Mouse (Mus musculus): ENCODE measurements at regions not wholly inside any gene's neighbourhood (a gene's known extent, or its start where the extent isn't known, plus 50 kb on each side); places are given as distances from the start of the nearest gene placed in this dataset.

- Histone ChIP-seq H3K36me3 (no peaks in the 10 kb centered on the region), H3K27ac (replicated peaks) (no peak overlapping the region), H3K4me3 (no peak overlapping the region), H3K27me3 (ENCODE audit: low read depth, poor library complexity, severe bottlenecking) (no peaks in the 10 kb centered on the region), H3K9me3 (replicated peaks) (no peaks in the 10 kb centered on the region), H3K4me1 (no peaks in the 10 kb centered on the region)
- DNase-seq (ENCODE audit: low spot score): no peak
- 89% methylated on average over 3 of the region's 3 CpGs for WGBS
Measured at GRCm38 (mm10) chr9:91133256-91133920, 228.8 kb upstream of the Zic4 start.

DNA sequence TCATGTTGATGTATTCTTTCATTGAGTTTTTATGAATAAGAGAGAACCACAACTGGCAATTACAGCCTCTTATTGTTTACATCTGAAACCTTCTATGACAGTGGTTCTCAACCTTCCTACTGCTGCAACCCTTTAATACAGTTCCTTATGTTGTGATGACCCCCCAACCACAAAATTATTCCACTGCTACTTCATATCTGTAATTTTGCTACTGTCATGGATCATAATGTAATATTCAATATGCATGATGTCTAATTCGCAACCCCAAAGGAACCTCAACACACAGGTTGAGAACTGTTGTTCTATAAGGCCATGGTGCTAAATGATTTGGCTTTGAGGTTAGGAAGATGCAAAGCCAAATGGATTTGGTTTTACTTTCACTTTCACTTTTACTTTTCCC lies 227.9 kb upstream of the Zic4 start:
- H3K4me1 ChIP-seq: no peaks in the 10 kb centered on the region
- no peaks in the 10 kb centered on the region for H3K27me3 ChIP-seq (ENCODE audit: low read depth, poor library complexity, severe bottlenecking)
- no peaks in the 10 kb centered on the region for H3K36me3 ChIP-seq
- 96% methylated on average over 1 of the region's 1 CpGs for WGBS
- H3K4me3 ChIP-seq: no peak overlapping the region
- no peak for DNase-seq (ENCODE audit: low spot score)
- H3K27ac ChIP-seq (replicated peaks): no peak overlapping the region
- no peaks in the 10 kb centered on the region for H3K9me3 ChIP-seq (replicated peaks)

DNA sequence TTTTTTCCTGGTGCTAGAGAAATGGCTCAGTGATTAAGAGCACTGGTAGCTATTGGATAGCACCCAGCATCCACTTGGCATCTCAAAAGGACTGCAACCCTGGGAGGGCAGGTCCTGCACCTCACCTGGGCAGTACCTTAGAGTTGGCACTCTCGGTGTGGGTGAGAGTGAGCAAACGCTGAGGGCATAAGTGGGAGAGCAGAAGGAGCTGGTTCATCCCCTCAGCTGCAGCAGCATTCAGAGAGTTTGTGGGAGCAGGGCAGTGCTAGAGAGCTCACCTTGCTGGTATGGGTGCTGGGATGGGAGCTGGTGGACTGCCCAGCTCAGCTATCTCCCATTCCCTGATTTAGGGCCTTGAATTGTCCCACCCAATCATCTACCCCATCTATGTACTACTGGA lies 227.1 kb upstream of the Zic4 start:
- WGBS: 79% methylated on average over 2 of the region's 2 CpGs
- no peak overlapping the region for H3K4me3 ChIP-seq
- H3K27me3 ChIP-seq (ENCODE audit: low read depth, poor library complexity, severe bottlenecking): no peaks in the 10 kb centered on the region
- no peaks in the 10 kb centered on the region for H3K4me1 ChIP-seq
- H3K27ac ChIP-seq (replicated peaks): no peak overlapping the region
- H3K9me3 ChIP-seq (replicated peaks): no peaks in the 10 kb centered on the region
- no peak for DNase-seq (ENCODE audit: low spot score)
- H3K36me3 ChIP-seq: no peaks in the 10 kb centered on the region

DNA sequence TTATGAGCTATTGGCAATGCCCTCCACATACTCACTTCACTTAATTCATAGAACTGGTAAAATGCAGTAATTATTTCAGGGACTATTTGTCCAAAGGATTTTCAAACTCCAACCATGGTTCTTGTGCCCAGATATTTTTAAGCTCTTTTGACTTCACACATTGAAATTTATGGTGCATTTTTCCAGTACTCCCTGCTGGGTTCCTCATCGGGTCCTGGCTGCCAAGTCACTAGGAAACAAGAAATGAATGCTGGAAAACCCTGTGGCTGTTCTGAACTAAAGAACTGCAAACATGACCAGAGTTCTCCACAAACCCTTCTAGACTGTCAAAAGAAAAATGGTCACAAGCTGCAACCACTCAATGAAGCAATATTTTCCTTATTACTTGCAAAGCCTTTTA lies 221.6 kb upstream of the Zic4 start:
- no peaks in the 10 kb centered on the region for H3K27me3 ChIP-seq (ENCODE audit: low read depth, poor library complexity, severe bottlenecking)
- H3K4me1 ChIP-seq: no peaks in the 10 kb centered on the region
- H3K27ac ChIP-seq (replicated peaks): no peak overlapping the region
- DNase-seq (ENCODE audit: low spot score): no peak
- WGBS: 66% methylated on average over 1 of the region's 1 CpGs
- H3K36me3 ChIP-seq: no peaks in the 10 kb centered on the region
- H3K4me3 ChIP-seq: no peak overlapping the region
- no peaks in the 10 kb centered on the region for H3K9me3 ChIP-seq (replicated peaks)

- Histone ChIP-seq H3K9me3 (replicated peaks) (no peaks in the 10 kb centered on the region), H3K27me3 (ENCODE audit: low read depth, poor library complexity, severe bottlenecking) (no peaks in the 10 kb centered on the region), H3K4me3 (no peak overlapping the region), H3K27ac (replicated peaks) (no peak overlapping the region), H3K36me3 (no peaks in the 10 kb centered on the region), H3K4me1 (no peaks in the 10 kb centered on the region)
- no peak for DNase-seq (ENCODE audit: low spot score)
- WGBS: 91% methylated on average over 11 of the region's 11 CpGs
Measured at GRCm38 (mm10) chr9:91151893-91152292, 210.3 kb upstream of the Zic4 start.

- Histone ChIP-seq H3K27ac (replicated peaks) (no peak overlapping the region), H3K9me3 (replicated peaks) (no peaks in the 10 kb centered on the region), H3K36me3 (no peaks in the 10 kb centered on the region), H3K4me1 (no peaks in the 10 kb centered on the region), H3K27me3 (ENCODE audit: low read depth, poor library complexity, severe bottlenecking) (no peaks in the 10 kb centered on the region), H3K4me3 (no peak overlapping the region)
- DNase-seq (ENCODE audit: low spot score): no peak
- WGBS: 85% methylated on average over 2 of the region's 2 CpGs
Measured at GRCm38 (mm10) chr9:91159311-91159710, 202.9 kb upstream of the Zic4 start.

- Histone ChIP-seq H3K9me3 (replicated peaks) (no peaks in the 10 kb centered on the region), H3K27me3 (ENCODE audit: low read depth, poor library complexity, severe bottlenecking) (no peaks in the 10 kb centered on the region), H3K4me1 (no peaks in the 10 kb centered on the region), H3K27ac (replicated peaks) (no peak overlapping the region), H3K36me3 (no peaks in the 10 kb centered on the region), H3K4me3 (no peak overlapping the region)
- DNase-seq (ENCODE audit: low spot score): no peak
Measured at GRCm38 (mm10) chr9:91167871-91168270, 194.3 kb upstream of the Zic4 start.

GRCm38 (mm10) chr9:91193221-91193620 lies 169.0 kb upstream of the Zic4 start:
- Histone ChIP-seq H3K27ac (replicated peaks) (no peak overlapping the region), H3K9me3 (replicated peaks) (no peaks in the 10 kb centered on the region), H3K4me3 (no peak overlapping the region), H3K36me3 (no peaks in the 10 kb centered on the region), H3K4me1 (no peaks in the 10 kb centered on the region), H3K27me3 (ENCODE audit: low read depth, poor library complexity, severe bottlenecking) (no peaks in the 10 kb centered on the region)
- no peak for DNase-seq (ENCODE audit: low spot score)
- 89% methylated on average over 4 of the region's 4 CpGs for WGBS

GRCm38 (mm10) chr9:91193954-91194353 lies 168.3 kb upstream of the Zic4 start:
- WGBS: 87% methylated on average over 3 of the region's 3 CpGs
- H3K27ac ChIP-seq (replicated peaks): no peak overlapping the region
- H3K27me3 ChIP-seq (ENCODE audit: low read depth, poor library complexity, severe bottlenecking): no peaks in the 10 kb centered on the region
- no peak overlapping the region for H3K4me3 ChIP-seq
- DNase-seq (ENCODE audit: low spot score): no peak
- H3K4me1 ChIP-seq: no peaks in the 10 kb centered on the region
- no peaks in the 10 kb centered on the region for H3K36me3 ChIP-seq
- no peaks in the 10 kb centered on the region for H3K9me3 ChIP-seq (replicated peaks)

GRCm38 (mm10) chr9:91207281-91207680 lies 154.9 kb upstream of the Zic4 start:
- Histone ChIP-seq H3K4me3 (no peak overlapping the region), H3K36me3 (no peaks in the 10 kb centered on the region), H3K27me3 (ENCODE audit: low read depth, poor library complexity, severe bottlenecking) (no peaks in the 10 kb centered on the region), H3K4me1 (no peaks in the 10 kb centered on the region), H3K27ac (replicated peaks) (no peak overlapping the region), H3K9me3 (replicated peaks) (no peaks in the 10 kb centered on the region)
- no peak for DNase-seq (ENCODE audit: low spot score)
- WGBS: 74% methylated on average over 2 of the region's 2 CpGs

GRCm38 (mm10) chr9:91227673-91228440 lies 134.4 kb upstream of the Zic4 start:
- WGBS: 50% methylated on average over 10 of the region's 10 CpGs

GRCm38 (mm10) chr9:91228525-91228924 lies 133.7 kb upstream of the Zic4 start:
- peaks cover 13% of the 10 kb centered on the region for H3K4me1 ChIP-seq
- no peaks in the 10 kb centered on the region for H3K27me3 ChIP-seq (ENCODE audit: low read depth, poor library complexity, severe bottlenecking)
- H3K27ac ChIP-seq (replicated peaks): no peak overlapping the region
- no peak for DNase-seq (ENCODE audit: low spot score)
- H3K9me3 ChIP-seq (replicated peaks): no peaks in the 10 kb centered on the region
- 68% methylated on average over 5 of the region's 5 CpGs for whole genome bisulfite sequencing
- no peaks in the 10 kb centered on the region for H3K36me3 ChIP-seq
- H3K4me3 ChIP-seq: no peak overlapping the region

More at GRCm38 (mm10) chr9:91227673-91228440, 134.4 kb upstream of the Zic4 start:
- Histone ChIP-seq H3K9me3 (replicated peaks) (no peaks in the 10 kb centered on the region), H3K4me3 (peak overlapping the region; percentile 0; the same call in 1 of the 2 replicates), H3K4me1 (peaks cover 13% of the 10 kb centered on the region), H3K36me3 (no peaks in the 10 kb centered on the region), H3K27me3 (ENCODE audit: low read depth, poor library complexity, severe bottlenecking) (no peaks in the 10 kb centered on the region), H3K27ac (replicated peaks) (no peak overlapping the region)
- DNase-seq (ENCODE audit: low spot score): no peak

DNA sequence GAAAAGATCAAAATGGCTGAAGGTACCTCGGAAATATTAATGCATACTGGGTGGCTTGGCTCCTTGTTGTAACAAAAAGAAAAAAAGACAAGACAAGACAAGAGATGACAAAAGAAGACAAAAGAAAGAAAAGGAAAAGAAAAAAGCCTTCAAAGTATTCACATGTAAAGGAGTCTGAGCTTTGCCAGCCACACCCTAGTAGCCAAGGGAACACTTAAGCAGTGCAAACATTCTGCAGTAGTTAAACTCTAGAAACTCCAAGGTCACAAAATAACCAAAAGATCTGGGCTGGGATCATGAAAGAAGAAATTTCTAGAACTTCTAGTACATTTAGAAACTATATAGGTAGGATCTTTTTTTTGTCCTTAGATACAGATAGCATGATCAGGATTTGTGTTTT lies 108.3 kb upstream of the Zic4 start:
- H3K27ac ChIP-seq (replicated peaks): no peak overlapping the region
- H3K4me3 ChIP-seq: no peak overlapping the region
- WGBS: 80% methylated on average over 1 of the region's 1 CpGs
- no peaks in the 10 kb centered on the region for H3K4me1 ChIP-seq
- no peaks in the 10 kb centered on the region; the same call in 1 of the 2 replicates for H3K9me3 ChIP-seq (replicated peaks)
- DNase-seq (ENCODE audit: low spot score): no peak
- no peaks in the 10 kb centered on the region for H3K27me3 ChIP-seq (ENCODE audit: low read depth, poor library complexity, severe bottlenecking)
- H3K36me3 ChIP-seq: no peaks in the 10 kb centered on the region

All from midbrain, embryonic 10.5 days (tissue).